Mouse (Mus musculus) intestine, postnatal 0 days (tissue): ENCODE results near the gene Col4a4. TPM values are rescaled to one million over a fixed set of nuclear protein-coding genes. Genes with fewer than 3 reads are reported as not detected.

Source experiments
- ATAC-seq: fragments of 200-750 bp; cut with Nextera tagmentation; 2 replicates; pipeline ENCODE4 v1.8.0; 2017; ENCODE audit warnings: mild to moderate bottlenecking, moderate TSS enrichment, moderate library complexity
- H3K27ac ChIP-seq: fragments of 300-500 bp; sonication (generic); 2 replicates; pipeline ENCODE4 v1.5.1; 2014; ENCODE audit warnings: mild to moderate bottlenecking, low read depth, low read length, moderate library complexity
- H3K27me3 ChIP-seq: fragments of 300-500 bp; sonication (generic); replicated peaks from 2 replicates; pipeline ENCODE4 v1.6.1; 2014; ENCODE audit warnings: low read length, mixed read lengths; ENCODE audit not compliant: control insufficient read depth, insufficient read depth
- H3K36me3 ChIP-seq: fragments of 300-500 bp; sonication (generic); 2 replicates; pipeline ENCODE4 v1.6.1; 2014; ENCODE audit warnings: mild to moderate bottlenecking, moderate library complexity; ENCODE audit not compliant: control insufficient read depth, insufficient read depth
- H3K4me1 ChIP-seq: fragments of 300-500 bp; sonication (generic); replicated peaks from 2 replicates; pipeline ENCODE4 v1.6.1; 2014; ENCODE audit warnings: antibody characterized with exemption, low read length, mixed read lengths; ENCODE audit not compliant: control insufficient read depth, insufficient read depth
- H3K4me2 ChIP-seq: fragments of 300-500 bp; sonication (generic); replicated peaks from 2 replicates; pipeline ENCODE4 v1.6.1; 2014; ENCODE audit warnings: low read depth, mild to moderate bottlenecking, moderate library complexity
- H3K4me3 ChIP-seq: fragments of 300-500 bp; sonication (generic); 2 replicates; pipeline ENCODE4 v1.5.1; 2014; ENCODE audit warnings: low read depth, low read length
- H3K9ac ChIP-seq: fragments of 300-500 bp; sonication (generic); 2 replicates; pipeline ENCODE4 v1.6.1; 2014; ENCODE audit warnings: mild to moderate bottlenecking, low read depth, low read length
- H3K9me3 ChIP-seq: fragments of 300-500 bp; sonication (generic); 2 replicates; pipeline ENCODE4 v1.6.1; 2016; ENCODE audit warnings: mixed run types; ENCODE audit not compliant: control insufficient read depth
- CTCF ChIP-seq: sonication (generic); IDR thresholded peaks from 2 replicates; pipeline ENCODE4 v1.5.1; 2016; ENCODE audit warnings: low read depth, mild to moderate bottlenecking, control low read depth, antibody characterized with exemption, moderate library complexity
- WGBS: fragments of 180-500 bp; shearing (Covaris S2); extraction: QIAGEN DNeasy Blood & Tissue Kit; methylation state at CpG from one replicate; pipeline ENCODE4 v1.1.7; 2014; 5-methylcytosine and 5-hydroxymethylcytosine counted together
- polyA plus RNA-seq: library from polyadenylated mRNA; unstranded; fragments of >200 nt; fragmentation: Nextera tagmentation; extraction: Ambion mirVana; gene quantifications from 2 replicates; pipeline ENCODE4 v1.2.1, GENCODE M21; 2015

Gene Col4a4
- polyA plus RNA-seq, 1 experiment from 2014 or later = 0.10 TPM

DNA sequence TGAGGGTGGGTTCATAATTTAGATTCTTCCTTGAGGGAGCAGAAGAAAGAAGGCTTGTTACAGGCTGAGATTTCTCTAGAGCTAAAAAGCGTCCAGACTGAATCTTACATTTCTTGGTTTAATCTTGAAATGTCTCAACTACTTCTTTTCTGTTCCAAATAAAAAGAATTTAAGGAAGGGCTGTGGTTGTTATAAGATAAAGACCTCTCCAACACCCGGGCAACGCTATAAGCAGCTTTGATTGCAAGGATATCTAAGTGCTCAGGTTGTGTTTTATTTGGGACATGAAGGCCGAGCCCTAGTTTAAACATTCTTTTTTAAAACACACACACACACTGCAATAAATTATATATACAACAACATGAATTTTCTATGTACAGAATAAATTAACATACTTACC is 17.2 kb downstream of the Col4a4 start:
- no peaks in the 10 kb centered on the region for H3K9me3 ChIP-seq
- no peak for ATAC-seq
- H3K4me3 ChIP-seq = no peak overlapping the region
- H3K9ac ChIP-seq = no peak overlapping the region
- no peak overlapping the region for H3K4me2 ChIP-seq
- no peak for TF ChIP-seq CTCF
- no peaks in the 10 kb centered on the region for H3K36me3 ChIP-seq
- no peaks in the 10 kb centered on the region for H3K27me3 ChIP-seq
- WGBS = 75% methylated on average over 4 of the region's 4 CpGs
- no peak overlapping the region for H3K27ac ChIP-seq
- no peaks in the 10 kb centered on the region for H3K4me1 ChIP-seq

DNA sequence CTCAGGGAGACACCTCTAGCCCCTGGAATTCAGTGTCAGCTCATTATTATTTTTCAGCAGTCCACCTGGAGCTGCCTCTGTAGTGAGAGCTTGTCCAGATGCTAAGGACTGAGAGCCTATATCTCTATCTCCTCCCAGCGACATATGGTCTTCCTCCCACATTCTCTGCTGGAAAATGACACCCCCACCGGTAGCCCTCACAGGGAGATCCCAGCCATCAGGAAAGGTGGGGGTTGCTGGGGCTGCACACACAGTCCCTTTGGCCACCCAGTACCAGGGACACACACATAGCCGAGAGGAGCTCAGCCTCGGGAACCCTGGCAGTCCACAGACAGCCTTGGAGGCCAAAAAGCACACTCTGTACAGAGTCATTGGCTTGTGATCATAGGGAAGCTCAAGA is 26.4 kb downstream of the Col4a4 start:
- no peaks in the 10 kb centered on the region for H3K36me3 ChIP-seq
- no peaks in the 10 kb centered on the region for H3K27me3 ChIP-seq
- no peak for TF ChIP-seq CTCF
- H3K4me3 ChIP-seq = no peak overlapping the region
- H3K4me1 ChIP-seq = no peaks in the 10 kb centered on the region
- 62% methylated on average over 4 of the region's 4 CpGs for WGBS
- no peaks in the 10 kb centered on the region for H3K9me3 ChIP-seq
- H3K4me2 ChIP-seq = no peak overlapping the region
- no peak overlapping the region for H3K9ac ChIP-seq
- no peak overlapping the region for H3K27ac ChIP-seq
- no peak for ATAC-seq

DNA sequence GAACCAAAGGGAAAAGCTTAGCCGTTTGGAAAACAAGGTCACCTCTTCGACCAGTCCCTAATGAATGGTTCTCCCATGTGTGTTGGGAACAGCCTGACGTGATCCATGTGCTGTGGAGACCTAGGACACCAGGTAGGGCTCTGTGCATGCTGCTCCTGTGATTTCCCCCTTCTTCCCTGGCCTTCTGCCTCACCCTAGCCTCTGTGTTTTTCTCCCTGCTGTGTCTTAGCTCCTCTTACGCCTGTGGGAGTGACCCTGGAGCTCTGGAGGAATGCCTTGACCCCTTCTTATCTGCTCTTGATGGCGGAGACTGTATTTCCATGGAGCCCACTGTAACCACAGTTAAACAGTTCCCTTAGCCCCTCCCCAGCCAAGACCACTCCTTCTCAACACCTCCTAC is 31.8 kb downstream of the Col4a4 start:
- H3K27me3 ChIP-seq = no peaks in the 10 kb centered on the region
- no peaks in the 10 kb centered on the region for H3K9me3 ChIP-seq
- H3K27ac ChIP-seq = no peak overlapping the region
- H3K4me3 ChIP-seq = no peak overlapping the region
- H3K4me2 ChIP-seq = no peak overlapping the region
- no peaks in the 10 kb centered on the region for H3K36me3 ChIP-seq
- no peak overlapping the region for H3K9ac ChIP-seq
- 59% methylated on average over 5 of the region's 5 CpGs for WGBS
- no peak for TF ChIP-seq CTCF
- no peak for ATAC-seq
- H3K4me1 ChIP-seq = no peaks in the 10 kb centered on the region

DNA sequence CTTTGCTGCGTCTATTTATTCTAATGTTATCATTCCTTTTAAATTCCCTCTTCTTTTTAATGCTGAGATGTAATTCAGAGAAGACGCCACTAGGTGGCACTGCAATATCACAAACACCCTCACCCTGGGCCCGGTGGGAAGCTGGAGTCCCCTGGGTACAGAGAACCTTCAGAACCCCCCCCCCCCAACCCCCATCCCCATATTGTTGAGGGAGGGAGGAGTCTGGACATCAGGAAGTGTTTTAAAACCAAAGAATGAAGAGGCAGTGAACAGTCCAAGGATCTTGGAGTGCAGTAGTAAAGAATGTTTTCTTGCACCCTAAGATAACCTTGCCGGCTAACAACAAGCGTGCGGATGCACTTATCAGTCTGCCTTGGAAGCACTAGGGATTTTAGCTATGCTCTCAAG is 32.2 kb downstream of the Col4a4 start:
- H3K27ac ChIP-seq = no peak overlapping the region
- H3K9me3 ChIP-seq = no peaks in the 10 kb centered on the region
- no peak overlapping the region for H3K4me3 ChIP-seq
- no peaks in the 10 kb centered on the region for H3K4me1 ChIP-seq
- TF ChIP-seq CTCF = peak; percentile 76
- no peaks in the 10 kb centered on the region for H3K27me3 ChIP-seq
- ATAC-seq = 0 out of 2 replicates have a peak, but pooled peaks have one; percentile 25
- WGBS = 24% methylated on average over 6 of the region's 6 CpGs
- no peak overlapping the region for H3K9ac ChIP-seq
- no peak overlapping the region for H3K4me2 ChIP-seq
- H3K36me3 ChIP-seq = no peaks in the 10 kb centered on the region

DNA sequence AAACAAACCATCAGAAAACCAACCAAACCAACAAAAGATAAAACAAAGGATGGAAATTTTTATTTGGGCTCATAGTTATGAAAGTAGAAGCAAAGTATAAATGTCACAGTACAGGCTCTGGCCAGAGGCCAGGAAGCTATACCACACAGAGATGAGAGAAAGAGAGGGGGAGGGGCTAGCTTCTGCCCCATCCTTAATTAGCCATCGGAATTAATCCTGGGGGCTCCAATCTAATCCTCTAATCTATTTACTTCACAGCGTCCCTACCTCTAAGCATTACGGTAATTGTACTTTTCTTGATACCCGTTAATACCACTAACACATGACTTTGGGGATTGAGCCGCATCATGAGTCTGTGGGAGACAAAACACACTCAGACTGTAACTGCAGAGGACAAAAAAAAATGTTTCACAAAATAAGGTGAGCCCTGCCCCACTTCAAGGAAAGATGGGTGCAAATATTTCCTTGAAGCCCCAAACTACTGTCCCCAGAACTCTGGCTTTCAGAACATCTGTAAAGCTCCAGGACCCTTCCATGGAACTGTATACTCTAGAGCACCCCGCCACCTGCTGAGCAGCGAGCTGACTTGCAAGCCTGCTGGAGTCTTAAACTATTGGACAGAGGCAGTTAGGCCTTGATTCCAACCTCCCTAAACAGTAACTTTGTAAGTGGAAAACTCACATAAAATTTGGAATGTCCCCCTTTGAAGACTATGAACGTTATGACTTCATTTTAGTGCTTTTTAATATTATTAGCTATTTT is 41.3 kb downstream of the Col4a4 start:
- Histone ChIP-seq H3K9me3 (no peaks in the 10 kb centered on the region), H3K36me3 (no peaks in the 10 kb centered on the region), H3K27me3 (no peaks in the 10 kb centered on the region), H3K4me2 (no peak overlapping the region), H3K4me1 (no peaks in the 10 kb centered on the region), H3K9ac (no peak overlapping the region), H3K27ac (no peak overlapping the region), H3K4me3 (no peak overlapping the region)
- TF ChIP-seq CTCF = no peak
- ATAC-seq = no peak
- 77% methylated on average over 8 of the region's 8 CpGs for WGBS

DNA sequence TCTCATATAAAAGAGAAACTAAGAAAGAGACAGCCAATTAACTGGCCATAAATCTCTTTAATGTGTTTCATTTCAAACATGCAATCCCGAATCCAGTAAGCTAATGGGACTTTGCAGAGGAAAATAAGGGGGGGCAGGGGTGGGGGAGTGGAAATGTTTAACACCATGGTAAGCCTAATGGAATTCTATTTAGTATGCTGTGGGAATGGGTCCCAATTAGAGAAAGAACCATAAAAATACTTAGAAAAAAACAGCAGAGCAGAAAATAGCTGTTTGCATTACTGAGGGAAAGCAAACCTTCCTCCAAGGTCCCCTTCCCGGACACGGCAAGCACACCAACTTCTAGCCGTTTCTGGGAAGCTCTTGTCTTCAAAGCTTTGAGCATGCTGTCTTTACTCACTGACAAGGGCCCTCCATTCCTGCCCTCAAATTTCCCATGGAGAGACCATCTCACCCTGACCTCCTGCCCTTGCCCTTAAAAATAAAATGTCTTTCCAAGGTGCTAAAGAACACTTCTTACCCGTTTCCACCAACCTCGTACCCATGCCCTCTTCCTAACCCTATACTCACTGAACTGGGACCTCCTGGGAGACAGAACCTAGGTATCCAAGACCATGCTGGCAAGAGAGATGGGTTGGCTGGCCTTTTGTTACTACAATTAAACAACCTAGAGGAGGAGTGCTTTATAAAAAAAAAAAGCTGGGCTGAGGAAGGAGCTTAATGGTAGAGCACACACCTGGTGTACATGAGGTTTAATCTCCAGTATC is 42.0 kb downstream of the Col4a4 start:
- no peak for ATAC-seq
- no peak for TF ChIP-seq CTCF
- Histone ChIP-seq H3K4me1 (no peaks in the 10 kb centered on the region), H3K36me3 (no peaks in the 10 kb centered on the region), H3K4me3 (no peak overlapping the region), H3K4me2 (no peak overlapping the region), H3K9me3 (no peaks in the 10 kb centered on the region), H3K9ac (no peak overlapping the region), H3K27ac (no peak overlapping the region), H3K27me3 (no peaks in the 10 kb centered on the region)
- WGBS = 58% methylated on average over 6 of the region's 6 CpGs
